Mouse (Mus musculus): ENCODE results near the gene Sgms2. TPM values are rescaled to one million over a fixed set of nuclear protein-coding genes. Genes with fewer than 3 reads are reported as not detected.

Sgms2 gene
- total and polyA plus RNA-seq, 3 experiments: not detected

DNA sequence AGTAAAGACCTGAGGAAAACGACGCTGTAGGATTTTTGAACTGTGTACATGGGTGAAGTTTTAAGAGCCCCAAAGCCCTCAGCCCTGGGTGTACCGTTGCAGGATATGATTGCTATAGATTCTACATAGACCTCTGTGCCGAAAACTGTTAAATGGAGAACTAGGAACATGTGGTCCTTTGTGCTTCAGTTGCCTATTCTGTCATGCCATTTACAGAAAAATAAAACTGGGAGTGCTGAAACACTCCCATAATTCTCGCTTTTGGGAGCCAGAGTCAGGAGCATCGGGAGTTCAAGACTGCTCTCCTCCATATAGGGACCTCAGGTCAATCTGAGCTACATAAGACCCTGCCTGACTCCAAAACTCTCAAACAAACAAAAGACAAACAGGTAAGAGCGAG, 769 bp upstream of the Sgms2 start:
- no peaks in the 10 kb centered on the region for H3K79me2 ChIP-seq (ENCODE audit: control insufficient read depth, insufficient read depth, low read length, poor library complexity)
- H3K4me3 ChIP-seq (ENCODE audit: control insufficient read depth in 1 of 2, insufficient read depth in 1 of 2, low read depth in 2 of 2, low read length in 2 of 2): no peak overlapping the region
- H3K27ac ChIP-seq (ENCODE audit: control insufficient read depth, low read depth, low read length): no peak overlapping the region
- H3K36me3 ChIP-seq (ENCODE audit: control insufficient read depth in 1 of 2, insufficient read depth in 2 of 2, low read length in 2 of 2): no peaks in the 10 kb centered on the region
- TF ChIP-seq EP300 (IDR thresholded peaks at IDR 0.05; ENCODE audit: low read depth in 1 of 2, low read length in 2 of 2) (no peak), NELFE (IDR thresholded peaks at IDR 0.05; ENCODE audit: low read depth, low read length) (no peak), MAFK (IDR thresholded peaks at IDR 0.05; ENCODE audit: borderline replicate concordance, low read depth, low read length) (no peak), USF2 (IDR thresholded peaks at IDR 0.05; ENCODE audit: borderline replicate concordance in 1 of 2, insufficient read depth in 1 of 2, low read depth in 1 of 2, low read length in 2 of 2) (no peak)
- DNase-seq (ENCODE audit: low read depth, low spot score): no peak
- H3K27me3 ChIP-seq (ENCODE audit: control insufficient read depth in 1 of 2, insufficient read depth in 2 of 2, low read length in 2 of 2): no peaks in the 10 kb centered on the region
- H3K9me3 ChIP-seq (replicated peaks; ENCODE audit: insufficient read depth, low read length): no peaks in the 10 kb centered on the region
- no peaks in the 10 kb centered on the region for H3K4me1 ChIP-seq (ENCODE audit: control insufficient read depth in 1 of 2, insufficient read depth in 2 of 2, low read length in 2 of 2)
- H3K9ac ChIP-seq (ENCODE audit: control insufficient read depth, low read depth, low read length, poor library complexity, severe bottlenecking): no peak overlapping the region

GRCm38 (mm10) chr3:131490143-131490908, 885 bp downstream of the Sgms2 start:
- Histone ChIP-seq H3K4me3 (ENCODE audit: control insufficient read depth in 1 of 2, insufficient read depth in 1 of 2, low read depth in 2 of 2, low read length in 2 of 2) (no peak overlapping the region), H3K27me3 (ENCODE audit: control insufficient read depth in 1 of 2, insufficient read depth in 2 of 2, low read length in 2 of 2) (no peaks in the 10 kb centered on the region), H3K9ac (ENCODE audit: control insufficient read depth, low read depth, low read length, poor library complexity, severe bottlenecking) (no peak overlapping the region), H3K9me3 (replicated peaks; ENCODE audit: insufficient read depth, low read length) (no peaks in the 10 kb centered on the region), H3K27ac (ENCODE audit: control insufficient read depth, low read depth, low read length) (no peak overlapping the region), H3K36me3 (ENCODE audit: control insufficient read depth in 1 of 2, insufficient read depth in 2 of 2, low read length in 2 of 2) (no peaks in the 10 kb centered on the region), H3K4me1 (ENCODE audit: control insufficient read depth in 1 of 2, insufficient read depth in 2 of 2, low read length in 2 of 2) (no peaks in the 10 kb centered on the region), H3K79me2 (ENCODE audit: control insufficient read depth, insufficient read depth, low read length, poor library complexity) (no peaks in the 10 kb centered on the region)
- DNase-seq (ENCODE audit: low read depth, low spot score): no peak
- TF ChIP-seq KAT2A (conservative IDR thresholded peaks at IDR 0.05; ENCODE audit: low read depth, low read length) (no peak), TCF12 (IDR thresholded peaks at IDR 0.05; ENCODE audit: low read depth, low read length) (no peak), HCFC1 (IDR thresholded peaks at IDR 0.05; ENCODE audit: low read depth, low read length) (no peak), POLR2AphosphoS2 (IDR thresholded peaks at IDR 0.05; ENCODE audit: low read length) (no peak), ZMIZ1 (IDR thresholded peaks at IDR 0.05; ENCODE audit: low read depth, low read length) (no peak), EP300 (IDR thresholded peaks at IDR 0.05; ENCODE audit: low read depth in 1 of 2, low read length in 2 of 2) (no peak), ETS1 (IDR thresholded peaks at IDR 0.05; ENCODE audit: low read depth, low read length) (no peak), E2F4 (IDR thresholded peaks at IDR 0.05; ENCODE audit: borderline replicate concordance, low read depth, low read length) (no peak), GATA1 (IDR thresholded peaks at IDR 0.05; ENCODE audit: low read depth, low read length) (no peak), CHD1 (IDR thresholded peaks at IDR 0.05; ENCODE audit: low read depth, low read length) (no peak), NELFE (IDR thresholded peaks at IDR 0.05; ENCODE audit: low read depth, low read length) (no peak), ZC3H11A (IDR thresholded peaks at IDR 0.05; ENCODE audit: low read depth, low read length) (no peak), UBTF (IDR thresholded peaks at IDR 0.05; ENCODE audit: borderline replicate concordance, insufficient read depth, low read depth, low read length) (no peak), MXI1 (IDR thresholded peaks at IDR 0.05; ENCODE audit: low read depth, low read length) (no peak), MEF2A (IDR thresholded peaks at IDR 0.05; ENCODE audit: extremely low read depth, insufficient replicate concordance, low read depth, low read length, poor library complexity, severe bottlenecking) (no peak)
